Mouse (Mus musculus): ENCODE measurements around the gene Prkaa2. TPM values are rescaled to one million over a fixed set of nuclear protein-coding genes. Genes with fewer than 3 reads are reported as not detected.

Gene Prkaa2
- polyA plus RNA-seq, 1 experiment from 2014 or later = 13.4 TPM

DNA sequence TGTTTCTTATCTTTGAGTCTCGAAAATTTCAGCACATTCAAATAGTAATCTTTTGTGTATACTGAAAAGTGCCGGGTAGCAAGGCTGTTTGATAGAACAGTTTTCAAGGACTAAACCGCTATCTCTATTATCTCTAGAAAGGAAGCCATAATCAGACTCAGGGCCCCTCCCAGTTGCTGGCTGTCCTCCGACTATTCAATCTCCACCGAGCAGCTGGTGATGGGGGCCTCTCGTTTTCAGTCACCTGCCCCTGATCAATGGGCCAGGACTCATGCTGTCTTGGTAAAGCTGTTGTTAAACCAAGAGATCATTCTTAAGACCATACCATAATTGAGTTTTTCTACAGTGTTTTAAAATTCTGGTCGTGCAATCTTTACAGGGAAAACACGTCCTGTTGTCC is 105.6 kb downstream of the Prkaa2 start:
- Histone ChIP-seq H3K27ac (replicated peaks) (no peak overlapping the region), H3K27me3 (no peaks in the 10 kb centered on the region), H3K4me3 (no peak overlapping the region), H3K4me2 (no peak overlapping the region), H3K9me3 (0 out of 2 replicates have a peak, but pooled peaks cover 4% of the 10 kb centered on the region), H3K36me3 (no peaks in the 10 kb centered on the region), H3K9ac (no peak overlapping the region), H3K4me1 (replicated peaks) (no peaks in the 10 kb centered on the region)
- WGBS = 79% methylated on average over 8 of the region's 8 CpGs
- no peak for ATAC-seq (ENCODE audit: low FRiP score, low read depth)

DNA sequence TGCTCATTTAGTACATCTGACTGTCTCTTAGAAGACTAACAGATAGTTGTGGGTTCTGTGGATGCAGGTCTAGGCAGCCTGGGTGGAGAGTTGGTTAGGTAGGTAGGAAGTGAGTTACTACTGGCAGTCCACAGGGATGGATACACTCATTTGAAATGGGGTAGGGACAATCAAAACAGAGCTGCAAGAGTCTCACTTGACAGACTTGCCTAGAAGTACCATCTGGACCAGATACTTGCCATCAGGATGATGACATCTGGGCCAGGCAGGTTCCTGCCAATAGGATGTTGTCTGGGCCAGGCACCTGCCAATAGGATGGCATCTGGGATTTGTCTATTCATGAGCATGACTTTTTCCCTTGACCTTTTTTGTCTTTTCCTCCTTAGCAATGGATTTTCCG is 108.0 kb downstream of the Prkaa2 start:
- Histone ChIP-seq H3K4me2 (no peak overlapping the region), H3K9ac (no peak overlapping the region), H3K27ac (replicated peaks) (no peak overlapping the region), H3K4me3 (no peak overlapping the region), H3K4me1 (replicated peaks) (no peaks in the 10 kb centered on the region), H3K9me3 (no peaks in the 10 kb centered on the region), H3K36me3 (no peaks in the 10 kb centered on the region), H3K27me3 (no peaks in the 10 kb centered on the region)
- no peak for ATAC-seq (ENCODE audit: low FRiP score, low read depth)
- WGBS = 55% methylated on average over 1 of the region's 1 CpGs

DNA sequence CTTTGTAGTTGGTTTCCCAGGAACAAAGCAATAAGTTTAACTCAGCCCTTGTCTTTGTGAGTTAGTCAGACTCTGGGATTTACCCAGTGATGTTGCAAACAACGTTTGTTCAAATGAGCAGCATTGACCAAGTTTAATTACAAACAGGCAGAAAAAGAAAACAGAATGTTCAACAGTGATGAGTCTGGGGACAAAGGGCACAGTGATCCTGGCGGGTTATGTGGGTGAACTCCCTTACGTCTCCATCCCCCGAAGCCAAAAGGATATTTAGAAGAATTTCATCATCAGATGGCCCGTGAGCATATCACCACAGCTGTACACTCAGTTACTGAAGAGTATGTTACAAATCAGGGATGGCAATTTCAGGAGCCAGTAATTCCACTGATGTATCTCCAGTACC is 110.0 kb downstream of the Prkaa2 start:
- Histone ChIP-seq H3K9ac (no peak overlapping the region), H3K4me2 (no peak overlapping the region), H3K9me3 (no peaks in the 10 kb centered on the region), H3K36me3 (no peaks in the 10 kb centered on the region), H3K27me3 (no peaks in the 10 kb centered on the region), H3K4me1 (replicated peaks) (no peaks in the 10 kb centered on the region), H3K27ac (replicated peaks) (no peak overlapping the region), H3K4me3 (no peak overlapping the region)
- no peak for ATAC-seq (ENCODE audit: low FRiP score, low read depth)
- 79% methylated on average over 5 of the region's 5 CpGs for WGBS

DNA sequence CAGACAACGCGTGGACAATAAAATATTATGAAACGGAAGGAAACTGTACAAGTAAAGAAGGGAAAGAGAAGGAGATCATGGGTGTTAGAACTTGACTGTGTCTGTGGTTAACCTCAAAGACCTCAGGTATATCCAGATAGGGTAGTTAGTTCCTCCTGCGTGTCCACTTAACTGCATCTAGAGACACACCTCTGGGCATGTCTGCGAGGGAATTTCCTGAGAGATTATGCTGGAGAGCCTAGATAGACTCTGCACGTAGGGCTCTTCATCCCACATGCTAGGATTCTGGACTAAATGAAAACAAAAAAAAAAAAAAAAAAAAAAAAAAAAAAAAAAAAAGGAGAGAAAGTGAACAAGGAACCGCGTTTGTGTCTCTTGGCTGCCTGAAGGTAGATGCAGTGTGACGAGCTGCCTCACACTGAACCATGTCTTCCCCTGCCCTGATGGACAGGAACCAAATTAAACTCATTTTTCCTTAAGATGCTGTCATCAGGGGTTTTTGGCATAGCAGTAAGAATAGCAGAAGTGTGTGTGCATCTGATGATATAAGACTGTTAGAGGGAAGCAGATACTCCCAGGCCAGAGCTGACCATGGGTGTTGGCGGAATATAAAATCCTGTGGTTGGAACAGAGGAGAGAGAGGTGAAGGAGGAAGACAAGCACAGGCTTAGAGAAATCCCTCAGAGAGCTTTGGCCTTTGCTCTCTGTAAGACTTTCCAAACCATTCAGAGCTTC is 116.4 kb downstream of the Prkaa2 start:
- Histone ChIP-seq H3K27me3 (no peaks in the 10 kb centered on the region), H3K4me3 (no peak overlapping the region), H3K4me2 (no peak overlapping the region), H3K27ac (replicated peaks) (no peak overlapping the region), H3K4me1 (replicated peaks) (no peaks in the 10 kb centered on the region), H3K36me3 (no peaks in the 10 kb centered on the region), H3K9me3 (no peaks in the 10 kb centered on the region), H3K9ac (no peak overlapping the region)
- ATAC-seq (ENCODE audit: low FRiP score, low read depth) = no peak
- WGBS = 91% methylated on average over 10 of the region's 10 CpGs

DNA sequence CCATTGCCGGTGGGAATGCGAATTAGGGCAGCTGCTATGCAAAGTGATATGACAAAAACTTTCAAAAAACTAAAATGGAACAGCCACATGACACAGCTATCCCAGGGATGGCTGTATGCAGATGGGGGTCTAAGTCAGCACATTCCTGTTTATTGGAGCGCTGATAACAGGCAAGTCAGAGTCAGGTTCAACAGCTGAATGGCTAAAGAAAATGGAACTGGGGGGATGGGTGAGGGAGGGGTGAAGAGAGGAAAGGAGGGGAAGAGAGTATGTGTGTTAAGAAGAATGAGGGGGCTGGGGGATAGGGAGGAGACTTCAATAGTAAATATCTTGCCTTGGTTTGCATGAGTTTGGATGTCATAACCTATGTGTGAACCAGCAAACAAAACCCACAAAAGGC is 117.4 kb downstream of the Prkaa2 start:
- Histone ChIP-seq H3K9ac (no peak overlapping the region), H3K9me3 (no peaks in the 10 kb centered on the region), H3K4me1 (replicated peaks) (no peaks in the 10 kb centered on the region), H3K4me2 (no peak overlapping the region), H3K36me3 (no peaks in the 10 kb centered on the region), H3K4me3 (no peak overlapping the region), H3K27me3 (no peaks in the 10 kb centered on the region), H3K27ac (replicated peaks) (no peak overlapping the region)
- no peak for ATAC-seq (ENCODE audit: low FRiP score, low read depth)
- WGBS = 85% methylated on average over 3 of the region's 3 CpGs

DNA sequence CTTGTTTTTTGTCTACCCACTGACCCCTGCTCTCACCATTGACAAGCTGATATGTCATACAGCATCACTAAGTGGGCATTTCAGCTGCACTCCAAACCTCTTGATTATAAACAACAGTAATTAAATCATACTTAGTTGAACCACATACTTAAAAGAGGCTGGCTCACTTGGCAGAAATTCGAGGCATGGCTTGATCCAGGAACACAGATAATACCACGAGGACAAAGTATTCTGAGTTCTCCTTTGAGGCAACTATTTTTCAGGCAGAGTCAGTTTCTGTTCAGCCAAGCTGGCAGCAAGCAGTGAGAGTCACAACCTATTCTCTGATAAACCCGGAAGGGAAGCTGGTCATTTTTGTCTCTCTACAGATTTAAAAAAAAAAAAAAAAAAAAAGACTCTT is 119.0 kb downstream of the Prkaa2 start:
- H3K9ac ChIP-seq = no peak overlapping the region
- WGBS = 84% methylated on average over 3 of the region's 3 CpGs
- H3K4me2 ChIP-seq = no peak overlapping the region
- no peak overlapping the region for H3K27ac ChIP-seq (replicated peaks)
- H3K9me3 ChIP-seq = no peaks in the 10 kb centered on the region
- no peaks in the 10 kb centered on the region for H3K4me1 ChIP-seq (replicated peaks)
- H3K36me3 ChIP-seq = no peaks in the 10 kb centered on the region
- H3K27me3 ChIP-seq = no peaks in the 10 kb centered on the region
- no peak overlapping the region for H3K4me3 ChIP-seq
- ATAC-seq (ENCODE audit: low FRiP score, low read depth) = no peak

DNA sequence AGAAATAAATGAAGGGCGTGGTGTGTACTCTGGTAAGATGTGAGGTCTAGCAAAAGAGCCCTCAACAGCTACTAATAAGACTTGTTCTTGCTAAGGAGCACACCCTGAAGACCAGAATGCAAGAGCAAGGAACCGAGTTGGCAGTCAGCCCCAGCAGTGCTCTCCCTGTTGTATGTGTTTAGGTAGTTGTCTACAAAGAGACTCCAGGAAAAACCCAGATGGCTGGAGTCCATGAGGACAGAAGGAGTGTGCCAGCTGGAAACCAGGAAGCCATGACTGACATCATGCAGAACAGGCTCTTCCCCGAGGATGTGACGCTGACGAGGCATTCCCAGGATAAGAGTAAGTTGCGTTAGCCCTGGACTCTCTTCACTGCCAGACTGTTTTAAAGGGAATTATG is 119.7 kb downstream of the Prkaa2 start:
- ATAC-seq (ENCODE audit: low FRiP score, low read depth) = no peak
- 84% methylated on average over 6 of the region's 6 CpGs for WGBS
- H3K4me1 ChIP-seq (replicated peaks) = no peaks in the 10 kb centered on the region
- H3K9me3 ChIP-seq = no peaks in the 10 kb centered on the region
- no peak overlapping the region for H3K4me2 ChIP-seq
- H3K36me3 ChIP-seq = no peaks in the 10 kb centered on the region
- no peaks in the 10 kb centered on the region for H3K27me3 ChIP-seq
- no peak overlapping the region for H3K4me3 ChIP-seq
- H3K9ac ChIP-seq = no peak overlapping the region
- H3K27ac ChIP-seq (replicated peaks) = no peak overlapping the region

DNA sequence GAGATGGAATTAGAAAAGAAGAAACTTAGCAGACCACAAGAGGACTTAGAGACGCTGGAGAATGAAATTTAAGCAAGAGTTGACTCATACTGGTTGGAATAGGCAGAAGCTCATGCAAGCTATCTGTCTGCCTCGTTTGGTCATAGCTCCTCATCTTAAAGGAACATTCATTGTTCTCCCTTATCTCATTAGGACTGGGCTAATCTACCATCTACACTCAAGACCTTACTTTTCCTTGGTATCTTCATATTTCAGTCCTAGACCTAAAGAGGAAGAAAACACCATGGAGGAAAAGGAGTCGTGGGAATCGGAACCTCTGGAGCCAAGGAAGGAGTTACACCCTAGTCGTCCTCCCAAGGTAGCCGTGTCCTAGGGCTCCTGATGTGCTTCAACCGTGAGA is 121.0 kb downstream of the Prkaa2 start:
- H3K36me3 ChIP-seq = no peaks in the 10 kb centered on the region
- no peaks in the 10 kb centered on the region for H3K9me3 ChIP-seq
- no peak overlapping the region for H3K4me2 ChIP-seq
- H3K27me3 ChIP-seq = no peaks in the 10 kb centered on the region
- WGBS = 92% methylated on average over 7 of the region's 7 CpGs
- no peak for ATAC-seq (ENCODE audit: low FRiP score, low read depth)
- no peak overlapping the region for H3K4me3 ChIP-seq
- H3K27ac ChIP-seq (replicated peaks) = no peak overlapping the region
- no peaks in the 10 kb centered on the region for H3K4me1 ChIP-seq (replicated peaks)
- no peak overlapping the region for H3K9ac ChIP-seq

DNA sequence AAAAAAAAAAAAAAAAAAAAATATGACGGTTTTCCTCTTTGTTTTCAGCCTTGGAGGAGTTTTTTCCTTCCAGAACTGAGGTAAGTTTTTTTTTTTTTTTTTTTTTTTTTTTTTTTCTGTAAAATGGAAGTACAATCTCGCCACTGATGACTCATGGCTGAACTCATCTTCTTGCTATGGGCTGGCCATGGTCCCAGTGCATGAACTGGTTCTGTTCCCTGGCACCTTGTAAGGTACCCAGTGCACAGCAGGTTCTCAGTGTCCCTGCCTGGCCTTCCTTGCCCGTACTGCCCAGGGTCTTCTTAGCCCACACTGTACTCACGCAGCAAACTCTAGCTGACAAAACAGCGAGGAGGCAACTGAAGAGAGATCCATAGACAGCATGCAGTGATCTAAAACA is 121.6 kb downstream of the Prkaa2 start:
- ATAC-seq (ENCODE audit: low FRiP score, low read depth) = no peak
- Histone ChIP-seq H3K27me3 (no peaks in the 10 kb centered on the region), H3K4me2 (no peak overlapping the region), H3K27ac (replicated peaks) (no peak overlapping the region), H3K4me1 (replicated peaks) (no peaks in the 10 kb centered on the region), H3K9me3 (no peaks in the 10 kb centered on the region), H3K4me3 (no peak overlapping the region), H3K36me3 (no peaks in the 10 kb centered on the region), H3K9ac (no peak overlapping the region)
- 86% methylated on average over 5 of the region's 5 CpGs for WGBS

DNA sequence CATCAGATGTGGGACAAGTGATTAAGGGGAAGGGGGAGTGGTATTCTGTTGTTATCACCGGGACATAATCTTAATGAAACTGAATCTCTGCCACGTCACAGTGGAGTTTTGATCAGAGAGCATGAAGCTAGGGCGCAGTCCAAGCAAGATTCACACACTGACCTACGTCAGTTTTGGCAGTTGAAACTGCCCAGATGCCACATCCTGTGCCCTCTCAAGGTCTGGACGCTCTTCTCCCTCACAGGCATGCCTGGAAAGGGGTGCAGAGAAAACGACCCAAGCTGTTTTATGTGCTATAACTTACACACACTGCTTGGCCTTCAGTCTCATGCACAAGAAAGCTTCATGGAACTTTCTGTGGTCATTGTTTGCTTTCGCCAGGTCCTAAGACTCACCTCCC is 122.1 kb downstream of the Prkaa2 start:
- Histone ChIP-seq H3K27ac (replicated peaks) (no peak overlapping the region), H3K4me3 (no peak overlapping the region), H3K9ac (no peak overlapping the region), H3K27me3 (no peaks in the 10 kb centered on the region), H3K4me2 (no peak overlapping the region), H3K9me3 (no peaks in the 10 kb centered on the region), H3K4me1 (replicated peaks) (no peaks in the 10 kb centered on the region), H3K36me3 (no peaks in the 10 kb centered on the region)
- WGBS = 73% methylated on average over 7 of the region's 7 CpGs
- ATAC-seq (ENCODE audit: low FRiP score, low read depth) = no peak

DNA sequence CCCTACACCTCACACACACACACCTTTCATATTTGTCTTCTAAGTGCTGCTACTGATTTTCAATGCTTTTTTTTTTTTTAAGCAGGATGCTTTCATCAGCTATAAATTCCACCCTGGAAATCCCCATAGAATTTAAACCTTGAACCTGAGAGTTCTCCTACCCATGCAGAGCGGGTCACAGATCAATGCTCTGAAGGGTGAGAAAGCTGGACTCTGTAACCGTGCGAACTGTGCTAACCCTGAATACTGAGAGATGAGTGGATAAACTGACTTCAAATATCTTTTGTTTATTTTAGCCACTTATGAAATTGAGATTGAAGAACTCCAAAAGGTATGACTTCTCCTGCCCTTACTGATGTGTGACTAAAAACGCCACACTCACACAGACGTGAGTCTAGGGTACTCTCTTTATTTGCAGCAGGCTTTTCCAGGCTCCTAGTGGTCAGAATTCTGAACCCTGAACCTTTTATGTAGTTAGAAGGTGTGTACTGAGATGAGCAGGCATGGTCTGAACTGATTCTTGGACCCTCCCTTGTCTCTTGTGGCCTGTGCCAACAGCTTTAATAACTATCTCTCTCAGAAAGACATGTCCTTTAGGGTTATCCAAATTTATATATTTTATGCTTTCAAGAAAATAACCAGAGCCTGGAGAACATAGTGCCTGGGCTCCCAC is 123.6 kb downstream of the Prkaa2 start:
- Histone ChIP-seq H3K4me1 (replicated peaks) (no peaks in the 10 kb centered on the region), H3K4me2 (no peak overlapping the region), H3K27ac (replicated peaks) (no peak overlapping the region), H3K4me3 (no peak overlapping the region), H3K9me3 (no peaks in the 10 kb centered on the region), H3K36me3 (no peaks in the 10 kb centered on the region), H3K9ac (no peak overlapping the region), H3K27me3 (no peaks in the 10 kb centered on the region)
- WGBS = 87% methylated on average over 5 of the region's 5 CpGs
- ATAC-seq (ENCODE audit: low FRiP score, low read depth) = no peak
